ENCODE assay signal across 8 mouse cellular contexts in the genomic region with DNA sequence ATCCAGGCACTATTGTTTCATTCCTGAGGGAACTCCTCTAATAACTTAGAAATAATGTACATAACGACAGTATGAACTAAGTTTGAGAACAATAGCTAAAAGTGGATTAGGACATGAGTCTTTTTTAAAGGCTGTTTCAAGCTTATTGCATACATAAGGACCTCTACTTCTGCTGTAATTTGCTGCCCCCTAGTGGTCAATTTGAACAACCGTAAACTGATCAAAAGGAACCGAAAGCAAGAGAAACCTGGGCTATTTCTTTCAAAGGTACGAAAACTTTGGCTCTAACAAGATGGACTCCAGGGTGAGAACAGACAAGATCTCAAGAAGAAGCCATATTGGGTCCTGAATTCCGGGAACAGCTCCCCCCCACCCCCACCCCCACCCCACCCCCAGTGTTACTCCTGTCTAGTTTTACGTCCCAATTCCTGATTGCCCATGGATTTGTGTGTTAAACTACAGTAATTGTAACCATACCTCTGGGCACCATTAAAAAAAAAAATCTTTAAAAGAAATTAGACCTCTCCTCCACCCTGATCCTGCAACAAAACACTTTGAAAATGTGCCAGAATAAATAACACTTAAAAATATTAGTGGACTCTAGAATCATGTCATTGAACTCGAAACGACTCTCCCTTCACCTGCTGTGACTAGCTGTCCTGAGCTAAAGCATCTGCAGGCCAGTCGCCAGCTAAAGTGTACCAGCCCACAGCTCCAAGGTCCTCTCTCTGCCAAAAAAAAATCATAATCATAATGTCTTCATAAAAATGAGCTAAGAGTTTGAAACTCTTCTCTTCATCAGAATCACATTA. TPM values are rescaled to one million over a fixed set of nuclear protein-coding genes. Genes with fewer than 3 reads are reported as not detected.
A peak's percentile ranks its signal among the peaks of the same experiment; 100 is the strongest.
DNase-seq lines count a peak whose midpoint lies in the region; ATAC-seq and TF ChIP-seq lines count a peak whose summit lies in the region.

No protein-coding gene starts in this region.

- H3K4me3 ChIP-seq in G1E (ENCODE audit: low read depth, low read length) = no peak overlapping the region; the same call in 1 of the 2 replicates
- H3K4me3 ChIP-seq in embryonic facial prominence, embryonic 12.5 days = no peak overlapping the region
- peak overlapping the region; percentile 47 for H3K4me3 ChIP-seq in heart, embryonic 16.5 days (ENCODE audit: low read length)
- H3K4me3 ChIP-seq in liver, embryonic 16.5 days (ENCODE audit: low read depth, low read length) = peak overlapping the region; percentile 43
- H3K4me3 ChIP-seq in neural tube, embryonic 14.5 days (ENCODE audit: low read depth, low read length) = no peak overlapping the region

- WGBS in embryonic facial prominence, embryonic 12.5 days = 21% methylated on average over 9 of the region's 9 CpGs
- 22% methylated on average over 9 of the region's 9 CpGs for WGBS in heart, embryonic 16.5 days
- 25% methylated on average over 9 of the region's 9 CpGs for WGBS in liver, embryonic 16.5 days (ENCODE audit: insufficient replicate concordance)
- 26% methylated on average over 9 of the region's 9 CpGs for WGBS in neural tube, embryonic 14.5 days

- H3K27me3 ChIP-seq in G1E (ENCODE audit: insufficient read depth, low read length) = 0 out of 2 replicates have a peak, but pooled peaks cover 3% of the 10 kb centered on the region
- no peaks in the 10 kb centered on the region for H3K27me3 ChIP-seq in embryonic facial prominence, embryonic 12.5 days
- H3K27me3 ChIP-seq in heart, embryonic 16.5 days (ENCODE audit: control insufficient read depth, insufficient read depth, low read length) = no peaks in the 10 kb centered on the region
- H3K27me3 ChIP-seq in liver, embryonic 16.5 days (ENCODE audit: control insufficient read depth, insufficient read depth, low read depth, low read length) = no peaks in the 10 kb centered on the region
- H3K27me3 ChIP-seq in neural tube, embryonic 14.5 days (ENCODE audit: control insufficient read depth, insufficient read depth, low read length) = no peaks in the 10 kb centered on the region

- H3K27ac ChIP-seq in embryonic facial prominence, embryonic 12.5 days = no peak overlapping the region
- H3K27ac ChIP-seq in heart, embryonic 16.5 days (ENCODE audit: low read length) = no peak overlapping the region
- no peak overlapping the region for H3K27ac ChIP-seq in liver, embryonic 16.5 days (ENCODE audit: low read length)
- no peak overlapping the region for H3K27ac ChIP-seq in neural tube, embryonic 14.5 days (ENCODE audit: low read depth, low read length)

- peak; percentile 25 for DNase-seq in G1E (ENCODE audit: low spot score)
- DNase-seq in adrenal gland, postnatal 36 days = peak; percentile 32 to 79
- DNase-seq in kidney, postnatal 14 days = peak; percentile 80
- DNase-seq in yolk sac, embryonic 10.5 days (ENCODE audit: low spot score) = peak; percentile 62

- H3K9me3 ChIP-seq in G1E (replicated peaks) = no peaks in the 10 kb centered on the region
- H3K9me3 ChIP-seq in embryonic facial prominence, embryonic 12.5 days = no peaks in the 10 kb centered on the region
- H3K9me3 ChIP-seq in heart, embryonic 16.5 days (replicated peaks; ENCODE audit: control insufficient read depth, low read length) = no peaks in the 10 kb centered on the region
- H3K9me3 ChIP-seq in liver, embryonic 16.5 days (replicated peaks; ENCODE audit: control insufficient read depth, low read length) = no peaks in the 10 kb centered on the region
- H3K9me3 ChIP-seq in neural tube, embryonic 14.5 days (ENCODE audit: control insufficient read depth, low read length) = no peaks in the 10 kb centered on the region

- H3K4me2 ChIP-seq in embryonic facial prominence, embryonic 12.5 days (replicated peaks) = peak overlapping the region; percentile 36
- H3K4me2 ChIP-seq in heart, embryonic 16.5 days (ENCODE audit: low read depth, low read length) = peak overlapping the region; percentile 59
- H3K4me2 ChIP-seq in liver, embryonic 16.5 days (ENCODE audit: low read depth, low read length) = peak overlapping the region; percentile 52
- H3K4me2 ChIP-seq in neural tube, embryonic 14.5 days (ENCODE audit: low read depth, low read length) = no peak overlapping the region

- no peaks in the 10 kb centered on the region for H3K36me3 ChIP-seq in G1E (replicated peaks)
- no peaks in the 10 kb centered on the region for H3K36me3 ChIP-seq in embryonic facial prominence, embryonic 12.5 days
- no peaks in the 10 kb centered on the region for H3K36me3 ChIP-seq in heart, embryonic 16.5 days (ENCODE audit: control insufficient read depth, insufficient read depth)
- no peaks in the 10 kb centered on the region for H3K36me3 ChIP-seq in liver, embryonic 16.5 days (ENCODE audit: control insufficient read depth, insufficient read depth)
- no peaks in the 10 kb centered on the region for H3K36me3 ChIP-seq in neural tube, embryonic 14.5 days (ENCODE audit: control insufficient read depth, insufficient read depth, low read length)

- no peak overlapping the region for H3K9ac ChIP-seq in embryonic facial prominence, embryonic 12.5 days
- H3K9ac ChIP-seq in heart, embryonic 16.5 days (ENCODE audit: low read length) = peak overlapping the region; percentile 62
- peak overlapping the region; percentile 37; the same call in 1 of the 2 replicates for H3K9ac ChIP-seq in liver, embryonic 16.5 days (ENCODE audit: low read depth, low read length)
- no peak overlapping the region for H3K9ac ChIP-seq in neural tube, embryonic 14.5 days (replicated peaks; ENCODE audit: low read depth, low read length)

- TF ChIP-seq CTCF in G1E (IDR thresholded peaks at IDR 0.05; ENCODE audit: low read depth, low read length) = 0 out of 2 replicates have a peak, but pooled peaks have one; percentile 28

- peak; percentile 50; the same call in 1 of the 2 replicates for ATAC-seq in G1E (ENCODE audit: extremely low read depth, insufficient number of reproducible peaks, low FRiP score, poor library complexity, severe bottlenecking)
- no peak for ATAC-seq in embryonic facial prominence, embryonic 12.5 days (ENCODE audit: insufficient number of reproducible peaks, insufficient read depth, low FRiP score, low TSS enrichment)
- 0 out of 2 replicates have a peak, but pooled peaks have one; percentile 52 for ATAC-seq in heart, embryonic 16.5 days (replicated peaks; ENCODE audit: extremely low read depth, insufficient read depth, low FRiP score)
- ATAC-seq in liver, embryonic 16.5 days (ENCODE audit: low read depth) = peak; percentile 73
- peak; percentile 90 for ATAC-seq in neural tube, embryonic 14.5 days (ENCODE audit: low read depth)

- peaks cover 18% of the 10 kb centered on the region for H3K4me1 ChIP-seq in G1E (ENCODE audit: insufficient read depth, low read depth, low read length)
- peaks cover 7% of the 10 kb centered on the region; the same call in 1 of the 2 replicates for H3K4me1 ChIP-seq in embryonic facial prominence, embryonic 12.5 days
- H3K4me1 ChIP-seq in heart, embryonic 16.5 days (ENCODE audit: control insufficient read depth, insufficient read depth, low read length) = peaks cover 6% of the 10 kb centered on the region
- H3K4me1 ChIP-seq in liver, embryonic 16.5 days (ENCODE audit: control insufficient read depth, low read depth, low read length) = peaks cover 17% of the 10 kb centered on the region
- H3K4me1 ChIP-seq in neural tube, embryonic 14.5 days (ENCODE audit: control insufficient read depth, insufficient read depth, low read length) = no peaks in the 10 kb centered on the region

RNA-seq across cellular contexts. Expression of gene Stx7, which starts 17.4 kb away (rescaled TPM):
- 33.1 and 61.8 TPM in 2 replicates for total RNA-seq in G1E (2014; fragmentation: Nextera tagmentation)
- 35.7 and 39.2 TPM in 2 replicates for total RNA-seq in G1E (2017)
- 40.7 and 47.8 TPM in 2 replicates for polyA plus RNA-seq in G1E (2012)
- total RNA-seq in adrenal gland, postnatal 36 days (2021) = 100 to 1,000 TPM; 135 to 202 TPM
- polyA plus RNA-seq in embryonic facial prominence, embryonic 12.5 days (2016; fragmentation: Nextera tagmentation; extraction: Ambion mirVana) = 71.3 and 74.3 TPM in 2 replicates
- 75.5 and 79.4 TPM in 2 replicates for polyA plus RNA-seq in heart, embryonic 16.5 days (2015; fragmentation: Nextera tagmentation; extraction: Ambion mirVana)
- polyA plus RNA-seq in liver, embryonic 16.5 days (2015; fragmentation: Nextera tagmentation; extraction: Ambion mirVana) = 25.9 and 26.8 TPM in 2 replicates
- polyA plus RNA-seq in neural tube, embryonic 14.5 days (2014; fragmentation: Nextera tagmentation; extraction: Ambion mirVana) = 310 and 368 TPM in 2 replicates

RNA-seq across cellular contexts. Expression of gene Taar9, which starts 22.3 kb away (rescaled TPM):
- total RNA-seq in G1E (2014; fragmentation: Nextera tagmentation) = not detected in 2 replicates
- total RNA-seq in G1E (2017) = 0.11 TPM in 1 of 2 replicates, not detected in the other
- polyA plus RNA-seq in G1E (2012) = not detected in 2 replicates
- not detected for total RNA-seq in adrenal gland, postnatal 36 days (2021)
- polyA plus RNA-seq in embryonic facial prominence, embryonic 12.5 days (2016; fragmentation: Nextera tagmentation; extraction: Ambion mirVana) = not detected in 2 replicates
- not detected in 2 replicates for polyA plus RNA-seq in heart, embryonic 16.5 days (2015; fragmentation: Nextera tagmentation; extraction: Ambion mirVana)
- polyA plus RNA-seq in liver, embryonic 16.5 days (2015; fragmentation: Nextera tagmentation; extraction: Ambion mirVana) = not detected in 2 replicates
- not detected in 2 replicates for polyA plus RNA-seq in neural tube, embryonic 14.5 days (2014; fragmentation: Nextera tagmentation; extraction: Ambion mirVana)

RNA-seq across cellular contexts. Expression of gene Taar8c, which starts 29.9 kb away (rescaled TPM):
- total RNA-seq in G1E (2014; fragmentation: Nextera tagmentation) = not detected in 2 replicates
- not detected in 2 replicates for total RNA-seq in G1E (2017)
- not detected in 2 replicates for polyA plus RNA-seq in G1E (2012)
- not detected for total RNA-seq in adrenal gland, postnatal 36 days (2021)
- not detected in 2 replicates for polyA plus RNA-seq in embryonic facial prominence, embryonic 12.5 days (2016; fragmentation: Nextera tagmentation; extraction: Ambion mirVana)
- not detected in 2 replicates for polyA plus RNA-seq in heart, embryonic 16.5 days (2015; fragmentation: Nextera tagmentation; extraction: Ambion mirVana)
- polyA plus RNA-seq in liver, embryonic 16.5 days (2015; fragmentation: Nextera tagmentation; extraction: Ambion mirVana) = not detected in 2 replicates
- polyA plus RNA-seq in neural tube, embryonic 14.5 days (2014; fragmentation: Nextera tagmentation; extraction: Ambion mirVana) = not detected in 2 replicates

RNA-seq across cellular contexts. Expression of gene Taar8b, which starts 39.6 kb away (rescaled TPM):
- total RNA-seq in G1E (2014; fragmentation: Nextera tagmentation) (not detected in 2 replicates), G1E (2017) (not detected in 2 replicates)
- not detected in 2 replicates for polyA plus RNA-seq in G1E (2012)
- not detected for total RNA-seq in adrenal gland, postnatal 36 days (2021)
- polyA plus RNA-seq in embryonic facial prominence, embryonic 12.5 days (2016; fragmentation: Nextera tagmentation; extraction: Ambion mirVana) = not detected in 2 replicates
- polyA plus RNA-seq in heart, embryonic 16.5 days (2015; fragmentation: Nextera tagmentation; extraction: Ambion mirVana) = not detected in 2 replicates
- not detected in 2 replicates for polyA plus RNA-seq in liver, embryonic 16.5 days (2015; fragmentation: Nextera tagmentation; extraction: Ambion mirVana)
- not detected in 2 replicates for polyA plus RNA-seq in neural tube, embryonic 14.5 days (2014; fragmentation: Nextera tagmentation; extraction: Ambion mirVana)

RNA-seq across cellular contexts. Expression of gene Taar8a, which starts 55.4 kb away (rescaled TPM):
- total RNA-seq in G1E (2014; fragmentation: Nextera tagmentation) (not detected in 2 replicates), G1E (2017) (not detected in 2 replicates)
- not detected in 2 replicates for polyA plus RNA-seq in G1E (2012)
- total RNA-seq in adrenal gland, postnatal 36 days (2021) = not detected
- not detected in 2 replicates for polyA plus RNA-seq in embryonic facial prominence, embryonic 12.5 days (2016; fragmentation: Nextera tagmentation; extraction: Ambion mirVana)
- not detected in 2 replicates for polyA plus RNA-seq in heart, embryonic 16.5 days (2015; fragmentation: Nextera tagmentation; extraction: Ambion mirVana)
- not detected in 2 replicates for polyA plus RNA-seq in liver, embryonic 16.5 days (2015; fragmentation: Nextera tagmentation; extraction: Ambion mirVana)
- not detected in 2 replicates for polyA plus RNA-seq in neural tube, embryonic 14.5 days (2014; fragmentation: Nextera tagmentation; extraction: Ambion mirVana)

Comparison
In these comparisons a context has a peak if more than half of its experiments do, and no peak if none do; other contexts are left out.
1. DNase-seq: peak in every context shown above with its lines; median percentile 80 in kidney, postnatal 14 days; 62 in yolk sac, embryonic 10.5 days; 56 in adrenal gland, postnatal 36 days; 25 in G1E.
2. H3K4me3 ChIP-seq: peak in heart, embryonic 16.5 days (single experiment) and liver, embryonic 16.5 days (single experiment); none in G1E (single experiment), embryonic facial prominence, embryonic 12.5 days (single experiment) and neural tube, embryonic 14.5 days (single experiment).
3. H3K9ac ChIP-seq: peak in heart, embryonic 16.5 days (single experiment) and liver, embryonic 16.5 days (single experiment); none in embryonic facial prominence, embryonic 12.5 days (single experiment) and neural tube, embryonic 14.5 days (single experiment).